Mouse (Mus musculus) myocyte (in vitro differentiated cells): ENCODE data around the gene Ssh1. TPM values are rescaled to one million over a fixed set of nuclear protein-coding genes. Genes with fewer than 3 reads are reported as not detected.

Experiments used
- H3K27me3 ChIP-seq: one replicate; pipeline ENCODE4 v1.6.1; 2011; ENCODE audit not compliant: control insufficient read depth, insufficient read depth, insufficient read length
- H3K36me3 ChIP-seq: one replicate; pipeline ENCODE4 v1.6.1; 2011; ENCODE audit not compliant: control insufficient read depth, insufficient read depth
- H3K4me2 ChIP-seq: one replicate; pipeline ENCODE4 v1.6.1; 2011; ENCODE audit warnings: low read depth, control low read depth
- H3K4me3 ChIP-seq: one replicate; pipeline ENCODE4 v1.5.1; 2011; ENCODE audit warnings: mild to moderate bottlenecking, control low read depth, moderate library complexity
- H3K79me2 ChIP-seq: one replicate; pipeline ENCODE4 v1.6.1; 2011; ENCODE audit not compliant: control insufficient read depth, insufficient read depth
- H3ac ChIP-seq: one replicate; pipeline ENCODE4 v1.6.1; 2011; ENCODE audit not compliant: control insufficient read depth, insufficient read length
- CEBPB ChIP-seq: IDR thresholded peaks from 2 replicates; pipeline ENCODE4 v1.6.1; 2011; ENCODE audit warnings: mild to moderate bottlenecking, moderate library complexity; ENCODE audit not compliant: poor library complexity, insufficient read depth, severe bottlenecking
- E2F4 ChIP-seq: IDR thresholded peaks from one replicate; pipeline ENCODE4 v1.6.1; 2011; ENCODE audit warnings: mild to moderate bottlenecking, control low read depth, moderate library complexity; ENCODE audit not compliant: insufficient read depth
- MAX ChIP-seq: IDR thresholded peaks from one replicate; pipeline ENCODE4 v1.6.1; 2011; ENCODE audit warnings: low read depth, mild to moderate bottlenecking, control low read depth
- MYOD1 ChIP-seq, 3 experiments: IDR thresholded peaks; one replicate each; pipeline ENCODE4 v1.6.1; 2011; ENCODE audit warnings: control low read depth in 2 of 3, low read depth in 2 of 3, mild to moderate bottlenecking in 2 of 3, moderate library complexity in 1 of 3; ENCODE audit not compliant: insufficient read length in 2 of 3, control insufficient read depth in 1 of 3
- MYOG ChIP-seq, 3 experiments: IDR thresholded peaks; one replicate each; pipeline ENCODE4 v1.6.1; 2011; ENCODE audit warnings: control low read depth in 2 of 3, low read depth in 2 of 3, mild to moderate bottlenecking in 2 of 3; ENCODE audit not compliant: insufficient read length in 2 of 3, control insufficient read depth in 1 of 3, insufficient read depth in 1 of 3
- POLR2A ChIP-seq: IDR thresholded peaks from one replicate; pipeline ENCODE4 v1.6.1; 2011; ENCODE audit warnings: low read depth, mild to moderate bottlenecking, control low read depth, moderate library complexity; ENCODE audit not compliant: insufficient read length
- POLR2AphosphoS2 ChIP-seq: IDR thresholded peaks from one replicate; pipeline ENCODE4 v1.6.1; 2011; ENCODE audit warnings: low read depth, control low read depth; ENCODE audit not compliant: insufficient read length
- REST ChIP-seq: IDR thresholded peaks from one replicate; pipeline ENCODE4 v1.6.1; 2011; ENCODE audit warnings: mild to moderate bottlenecking, control low read depth, moderate library complexity; ENCODE audit not compliant: insufficient read depth, insufficient read length
- SRF ChIP-seq: IDR thresholded peaks from one replicate; pipeline ENCODE4 v1.6.1; 2011; ENCODE audit warnings: low read depth; ENCODE audit not compliant: control insufficient read depth, insufficient read length
- TCF12 ChIP-seq: IDR thresholded peaks from one replicate; pipeline ENCODE4 v1.6.1; 2011; ENCODE audit warnings: mild to moderate bottlenecking, control low read depth; ENCODE audit not compliant: poor library complexity, insufficient read depth, severe bottlenecking
- TCF3 ChIP-seq: IDR thresholded peaks from one replicate; pipeline ENCODE4 v1.6.1; 2011; ENCODE audit warnings: low read depth, control low read depth; ENCODE audit not compliant: insufficient read length
- USF1 ChIP-seq: IDR thresholded peaks from one replicate; pipeline ENCODE4 v1.6.1; 2011; ENCODE audit warnings: low read depth, mild to moderate bottlenecking, control low read depth, moderate library complexity
- polyA plus RNA-seq: library from polyadenylated mRNA; unstranded; fragments of >200 nt; fragmentation: generic; extraction: Trizol; gene quantifications from one replicate; pipeline ENCODE4 v1.2.1, GENCODE M21; 2012; ENCODE audit warnings: missing spikeins

The Ssh1 gene
- 3.4 TPM for polyA plus RNA-seq

DNA sequence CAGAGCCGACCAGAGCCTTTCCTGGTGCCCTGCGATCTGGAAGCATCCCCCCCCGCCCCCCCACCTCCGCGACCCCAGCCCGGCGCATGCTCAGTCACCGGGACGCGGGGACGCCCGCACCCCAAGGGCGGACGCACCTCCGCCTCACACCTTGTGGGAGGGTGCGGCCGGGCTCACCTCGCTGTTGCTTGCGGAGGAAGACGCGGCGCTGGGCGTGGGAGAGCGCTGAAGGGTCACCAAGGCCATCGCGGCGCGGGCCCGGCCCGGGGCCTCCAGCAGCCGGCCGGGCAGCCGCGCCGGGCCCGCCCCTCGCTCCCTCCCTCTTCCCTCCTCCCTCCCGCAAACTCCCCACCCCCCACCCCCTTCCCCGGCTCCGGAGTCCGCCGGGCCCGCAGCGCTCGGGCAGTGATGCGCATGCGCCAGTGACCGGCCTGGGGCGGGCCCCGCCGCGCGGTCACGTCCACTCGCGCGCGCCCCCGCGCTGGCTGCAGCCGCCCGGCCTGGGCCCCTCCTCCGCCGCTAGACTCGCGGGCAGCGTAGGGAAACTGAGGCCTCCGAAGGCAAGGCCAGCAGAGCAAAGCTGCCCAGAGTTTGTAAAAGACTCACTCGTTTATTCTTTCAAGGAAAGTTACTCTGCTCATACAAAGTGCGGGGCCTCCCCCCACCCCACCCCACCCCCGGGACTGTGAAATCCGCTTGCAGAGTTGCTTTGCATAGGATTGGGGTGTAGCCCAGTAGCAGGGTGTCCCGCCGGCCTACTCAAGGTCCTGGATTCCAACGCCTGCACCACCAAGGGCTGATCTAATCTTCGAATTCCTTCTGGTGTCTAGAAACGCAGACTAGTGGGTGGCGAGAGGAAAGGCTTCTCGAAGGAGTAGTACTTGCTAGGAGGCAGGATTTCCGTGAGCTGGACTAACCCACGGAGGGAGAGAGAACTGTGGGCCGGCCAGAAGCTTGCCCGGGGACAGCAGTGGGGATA is at the start of gene Ssh1:
Gene Ssh1 (minus strand): TSS at position 408 of the 979 bp plus-strand sequence.
- Histone ChIP-seq H3K4me2 (peak within 1 kb of the TSS; percentile 99), H3K36me3 (no peaks in the 10 kb centered on the region), H3ac (peak within 1 kb of the TSS; percentile 87), H3K27me3 (no peaks in the 10 kb centered on the region), H3K79me2 (peaks cover 9% of the 10 kb centered on the region), H3K4me3 (peak within 1 kb of the TSS; percentile 53)
- TF ChIP-seq SRF = no peak
- TF ChIP-seq POLR2A = peak; percentile 55
- no peak for TF ChIP-seq CEBPB
- no peak for TF ChIP-seq MAX
- TF ChIP-seq USF1 = no peak
- TF ChIP-seq POLR2AphosphoS2 = no peak
- TF ChIP-seq TCF3 = no peak
- TF ChIP-seq MYOG (IDR thresholded peaks at IDR 0.05; ENCODE audit: control insufficient read depth in 1 of 3, insufficient read depth in 1 of 3, insufficient read length in 2 of 3, low read depth in 2 of 3) = no peak
- TF ChIP-seq TCF12 = no peak
- TF ChIP-seq E2F4 = no peak
- TF ChIP-seq MYOD1 (IDR thresholded peaks at IDR 0.05; ENCODE audit: control insufficient read depth in 1 of 3, insufficient read length in 2 of 3, low read depth in 2 of 3) = peak in 1 of 3 experiments; percentile 24
- no peak for TF ChIP-seq REST

DNA sequence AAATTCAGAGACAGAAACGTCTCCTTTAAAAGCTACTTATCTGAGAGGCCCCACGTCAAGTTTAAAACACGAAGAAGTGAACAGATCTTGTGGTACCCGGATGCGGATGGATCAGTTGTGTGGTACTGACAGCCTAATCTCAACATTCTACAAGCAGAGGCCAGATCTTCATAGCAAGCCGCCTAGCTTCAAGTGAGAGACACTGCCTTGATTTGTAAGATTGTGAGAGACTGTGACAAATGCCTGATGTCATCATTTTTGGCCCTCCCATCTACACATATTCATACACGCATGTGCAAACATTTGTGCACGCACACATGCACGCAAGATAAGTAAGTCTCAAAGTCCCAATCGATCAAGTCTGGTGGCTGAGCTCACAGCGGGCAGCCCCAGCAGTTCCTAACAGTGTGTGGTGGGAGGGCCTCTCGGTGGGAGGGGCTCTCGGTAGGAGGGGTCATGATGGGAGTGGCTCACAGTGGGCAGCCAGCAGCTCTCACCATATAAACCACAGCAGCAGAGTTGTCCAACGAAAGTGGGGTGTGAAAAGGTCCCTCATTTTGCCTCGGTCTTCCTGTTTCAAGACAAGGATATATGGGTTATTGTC is 47.7 kb upstream of the Ssh1 start:
- TF ChIP-seq CEBPB (no peak), TCF3 (no peak), MYOD1 (IDR thresholded peaks at IDR 0.05; ENCODE audit: control insufficient read depth in 1 of 3, insufficient read length in 2 of 3, low read depth in 2 of 3) (no peak), MAX (no peak), E2F4 (no peak), POLR2AphosphoS2 (no peak), USF1 (no peak), SRF (no peak), MYOG (IDR thresholded peaks at IDR 0.05; ENCODE audit: control insufficient read depth in 1 of 3, insufficient read depth in 1 of 3, insufficient read length in 2 of 3, low read depth in 2 of 3) (no peak), TCF12 (no peak), REST (no peak), POLR2A (no peak)
- Histone ChIP-seq H3K4me2 (peak overlapping the region; percentile 8), H3K27me3 (peaks cover 20% of the 10 kb centered on the region)

DNA sequence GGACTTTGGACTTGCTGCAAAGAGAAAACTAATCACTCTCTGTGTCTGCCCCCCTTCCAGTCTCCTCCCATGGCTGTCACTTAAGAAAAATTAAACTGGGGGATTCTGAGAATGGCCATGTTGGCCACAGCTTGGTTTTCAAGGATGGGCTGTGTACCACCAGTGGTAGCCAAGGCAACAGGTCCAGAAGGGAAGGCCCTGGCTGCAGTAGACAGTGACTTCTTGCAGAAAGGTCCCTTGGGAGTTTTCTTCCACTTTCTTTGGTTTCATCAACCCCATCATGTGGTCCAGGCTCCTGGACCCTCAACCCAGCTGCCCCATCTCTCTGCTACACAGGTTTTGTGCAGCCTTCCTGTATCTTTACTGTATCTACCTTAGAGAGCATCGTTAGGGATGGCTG is 47.2 kb upstream of the Ssh1 start:
- H3K4me2 ChIP-seq = no peak overlapping the region
- H3K36me3 ChIP-seq = no peaks in the 10 kb centered on the region
- no peaks in the 10 kb centered on the region for H3K79me2 ChIP-seq
- peaks cover 26% of the 10 kb centered on the region for H3K27me3 ChIP-seq
- no peak for TF ChIP-seq MYOD1 (IDR thresholded peaks at IDR 0.05; ENCODE audit: control insufficient read depth in 1 of 3, insufficient read length in 2 of 3, low read depth in 2 of 3)
- no peak for TF ChIP-seq TCF12
- no peak for TF ChIP-seq TCF3
- TF ChIP-seq MYOG (IDR thresholded peaks at IDR 0.05; ENCODE audit: control insufficient read depth in 1 of 3, insufficient read depth in 1 of 3, insufficient read length in 2 of 3, low read depth in 2 of 3) = no peak
- TF ChIP-seq MAX = no peak
- TF ChIP-seq USF1 = no peak
- TF ChIP-seq POLR2A = no peak
- no peak for TF ChIP-seq E2F4
- TF ChIP-seq CEBPB = no peak
- TF ChIP-seq POLR2AphosphoS2 = no peak
- TF ChIP-seq SRF = no peak
- no peak for TF ChIP-seq REST
- no peak overlapping the region for H3ac ChIP-seq
- H3K4me3 ChIP-seq = no peak overlapping the region

More for the DNA sequence above, 47.7 kb upstream of the Ssh1 start:
- no peaks in the 10 kb centered on the region for H3K79me2 ChIP-seq
- H3K36me3 ChIP-seq = no peaks in the 10 kb centered on the region
- no peak overlapping the region for H3K4me3 ChIP-seq
- H3ac ChIP-seq = no peak overlapping the region

DNA sequence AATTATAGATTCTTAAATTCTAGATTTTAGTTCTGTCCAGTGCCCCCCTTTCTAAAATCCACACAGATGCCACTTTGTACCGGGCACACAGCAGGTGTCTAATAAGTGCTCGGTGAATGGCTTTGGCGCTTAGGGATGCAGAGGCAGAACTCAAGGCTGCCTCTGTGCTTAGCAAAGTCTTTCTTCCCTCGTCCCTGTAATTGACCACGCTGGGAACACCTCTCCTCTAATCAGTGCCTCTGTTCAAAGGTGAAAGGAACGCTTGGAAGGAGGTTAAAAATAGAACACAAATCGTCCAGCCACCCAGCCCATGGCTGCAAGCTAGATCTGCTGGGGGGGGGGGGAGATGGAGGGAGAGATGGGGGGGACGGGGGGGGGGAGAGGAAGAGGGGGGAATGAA is 46.8 kb upstream of the Ssh1 start:
- Histone ChIP-seq H3K36me3 (no peaks in the 10 kb centered on the region), H3K4me3 (no peak overlapping the region), H3ac (no peak overlapping the region), H3K4me2 (no peak overlapping the region), H3K79me2 (no peaks in the 10 kb centered on the region), H3K27me3 (peaks cover 30% of the 10 kb centered on the region)
- TF ChIP-seq TCF3 = no peak
- no peak for TF ChIP-seq SRF
- TF ChIP-seq MYOD1 (IDR thresholded peaks at IDR 0.05; ENCODE audit: control insufficient read depth in 1 of 3, insufficient read length in 2 of 3, low read depth in 2 of 3) = no peak
- TF ChIP-seq POLR2AphosphoS2 = no peak
- no peak for TF ChIP-seq E2F4
- TF ChIP-seq TCF12 = no peak
- no peak for TF ChIP-seq POLR2A
- no peak for TF ChIP-seq MYOG (IDR thresholded peaks at IDR 0.05; ENCODE audit: control insufficient read depth in 1 of 3, insufficient read depth in 1 of 3, insufficient read length in 2 of 3, low read depth in 2 of 3)
